Mouse (Mus musculus): ENCODE measurements around the gene Tor4a. TPM values are rescaled to one million over a fixed set of nuclear protein-coding genes. Genes with fewer than 3 reads are reported as not detected.

The Tor4a gene
- total and polyA plus RNA-seq, 3 experiments, result 12.6 to 20.4 (median 15.3) TPM

DNA sequence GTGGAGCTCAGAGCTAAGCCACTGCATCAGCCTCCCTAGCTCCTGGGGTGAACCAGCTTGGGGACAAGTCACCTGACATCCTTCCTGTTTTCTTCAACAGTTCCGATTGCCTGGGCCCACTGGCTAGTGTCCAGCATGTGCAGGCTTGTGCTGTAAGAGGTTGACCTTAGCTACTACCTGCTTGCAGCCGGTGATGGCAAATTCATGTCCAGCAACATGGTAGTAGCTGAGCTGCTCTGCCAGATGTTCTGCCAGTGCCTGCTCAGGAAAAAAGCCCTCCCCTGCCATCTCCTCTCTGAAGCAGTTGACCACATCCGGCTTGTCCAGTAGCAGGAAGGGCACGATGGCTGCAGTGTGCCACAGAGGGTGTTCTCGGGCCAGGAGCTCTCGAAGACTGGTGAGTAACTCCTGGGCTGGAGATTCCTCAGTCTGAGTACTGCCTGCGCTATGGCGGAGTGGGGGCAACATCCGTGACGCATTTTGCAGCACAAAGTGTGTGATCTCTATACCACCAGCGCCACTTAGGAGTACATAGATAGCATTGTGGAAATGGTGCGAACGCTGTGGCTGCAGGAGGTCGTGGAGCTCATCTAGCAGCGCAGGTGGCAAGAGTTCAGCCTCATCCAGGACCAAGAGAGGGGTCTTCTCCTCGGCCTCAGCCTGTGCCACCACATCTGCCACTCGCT, 2.1 kb downstream of the Tor4a start:
- peak; percentile 48 for DNase-seq (ENCODE audit: extremely low read depth)
- in situ Hi-C loops (cut with MboI; ENCODE audit: low pct_ligation_motif_present, low pct_unique_long_range_greater_than_20kb, low sequenced_read_pairs), result no loop called here
- TF ChIP-seq NRF1 (IDR thresholded peaks at IDR 0.05; ENCODE audit: low read depth, low read length) (no peak), JUN (IDR thresholded peaks at IDR 0.05; ENCODE audit: insufficient read depth, low read depth, low read length) (no peak), EP300 (IDR thresholded peaks at IDR 0.05; ENCODE audit: low read length) (peak; percentile 12; the same call in 1 of the 2 replicates), RCOR1 (conservative IDR thresholded peaks at IDR 0.05; ENCODE audit: low read depth, low read length) (peak; percentile 65; the same call in 1 of the 2 replicates), ZMIZ1 (IDR thresholded peaks at IDR 0.05; ENCODE audit: low read depth, low read length) (no peak), MAFK (IDR thresholded peaks at IDR 0.05; ENCODE audit: insufficient replicate concordance, low read length) (no peak), HCFC1 (IDR thresholded peaks at IDR 0.05; ENCODE audit: low read depth, low read length) (no peak), IRF4 (IDR thresholded peaks at IDR 0.05; ENCODE audit: low read depth, low read length) (no peak), TCF12 (IDR thresholded peaks at IDR 0.05; ENCODE audit: low read depth, low read length) (no peak), CHD1 (IDR thresholded peaks at IDR 0.05; ENCODE audit: low read depth, low read length) (0 out of 2 replicates have a peak, but pooled peaks have one; percentile 40), MAX (IDR thresholded peaks at IDR 0.05; ENCODE audit: low read length) (no peak), E2F4 (IDR thresholded peaks at IDR 0.05; ENCODE audit: insufficient replicate concordance, low read depth, low read length) (no peak), SMC3 (IDR thresholded peaks at IDR 0.05; ENCODE audit: low read depth, low read length) (no peak), USF2 (conservative IDR thresholded peaks at IDR 0.05; ENCODE audit: low read depth, low read length) (no peak), JUND (conservative IDR thresholded peaks at IDR 0.05; ENCODE audit: low read depth, low read length) (no peak), NELFE (IDR thresholded peaks at IDR 0.05; ENCODE audit: low read depth, low read length) (peak; percentile 46; the same call in 1 of the 2 replicates), ELF1 (IDR thresholded peaks at IDR 0.05; ENCODE audit: low read depth, low read length) (0 out of 2 replicates have a peak, but pooled peaks have one; percentile 38), ZNF384 (IDR thresholded peaks at IDR 0.05; ENCODE audit: low read depth, low read length) (no peak), ZKSCAN1 (IDR thresholded peaks at IDR 0.05; ENCODE audit: borderline replicate concordance, low read depth, low read length) (no peak), USF1 (IDR thresholded peaks at IDR 0.05; ENCODE audit: low read depth, low read length) (no peak; the same call in 1 of the 2 replicates), CTCF (conservative IDR thresholded peaks at IDR 0.05 in 1 of 2, IDR thresholded peaks at IDR 0.05 in 1 of 2; ENCODE audit: low read depth in 2 of 2, low read length in 2 of 2) (no peak), ZC3H11A (IDR thresholded peaks at IDR 0.05; ENCODE audit: low read depth, low read length) (no peak), POLR2AphosphoS2 (IDR thresholded peaks at IDR 0.05; ENCODE audit: low read depth, low read length) (no peak), PAX5 (IDR thresholded peaks at IDR 0.05; ENCODE audit: low read length) (no peak), MEF2A (IDR thresholded peaks at IDR 0.05; ENCODE audit: borderline replicate concordance, low read depth, low read length) (no peak), BHLHE40 (IDR thresholded peaks at IDR 0.05; ENCODE audit: low read depth, low read length) (peak; percentile 75), MYC (IDR thresholded peaks at IDR 0.05; ENCODE audit: low read depth, low read length) (no peak; the same call in 1 of the 2 replicates), SIN3A (IDR thresholded peaks at IDR 0.05; ENCODE audit: low read length) (peak; percentile 52), RAD21 (IDR thresholded peaks at IDR 0.05; ENCODE audit: low read depth, low read length) (no peak), MAZ (IDR thresholded peaks at IDR 0.05; ENCODE audit: low read depth, low read length) (peak; percentile 22; the same call in 1 of the 2 replicates), POLR2A (IDR thresholded peaks at IDR 0.05; ENCODE audit: low read depth, low read length) (peak; percentile 33; the same call in 1 of the 2 replicates), KAT2A (IDR thresholded peaks at IDR 0.05; ENCODE audit: insufficient replicate concordance, low read length) (no peak), GABPA (IDR thresholded peaks at IDR 0.05; ENCODE audit: insufficient replicate concordance, low read depth, low read length) (no peak), ETS1 (conservative IDR thresholded peaks at IDR 0.05; ENCODE audit: low read depth, low read length) (no peak), UBTF (IDR thresholded peaks at IDR 0.05; ENCODE audit: low read depth, low read length) (no peak), TBP (conservative IDR thresholded peaks at IDR 0.05; ENCODE audit: low read depth, low read length) (no peak), MXI1 (IDR thresholded peaks at IDR 0.05; ENCODE audit: low read depth, low read length) (0 out of 2 replicates have a peak, but pooled peaks have one; percentile 9), CHD2 (IDR thresholded peaks at IDR 0.05; ENCODE audit: low read length) (0 out of 2 replicates have a peak, but pooled peaks have one; percentile 24)
- dilution Hi-C loops (cut with MboI; ENCODE audit: extremely low pct_ligation_motif_present, extremely low pct_unique_long_range_greater_than_20kb, low sequenced_read_pairs), result no loop called here
- H3K27ac ChIP-seq (ENCODE audit: insufficient read depth, low read depth), result peak overlapping the region; percentile 98
- peak overlapping the region; percentile 61 to 98 (median 83) for H3K4me3 ChIP-seq (replicated peaks in 1 of 3; ENCODE audit: low read depth in 2 of 3, low read length in 2 of 3, poor library complexity in 1 of 3)
- peaks cover 6 to 40% of the 10 kb centered on the region in 2 experiments for H3K36me3 ChIP-seq (replicated peaks in 1 of 2; ENCODE audit: control insufficient read depth in 1 of 2, insufficient read depth in 1 of 2, low read length in 1 of 2)
- H3K79me2 ChIP-seq (replicated peaks; ENCODE audit: control insufficient read depth, extremely low read depth, insufficient read depth, poor library complexity, severe bottlenecking), result peaks cover 16% of the 10 kb centered on the region
- no peaks in the 10 kb centered on the region for H3K27me3 ChIP-seq (replicated peaks)
- H3K9ac ChIP-seq (ENCODE audit: insufficient read depth, low read depth), result peak overlapping the region; percentile 84; the same call in 1 of the 2 replicates
- H3K4me2 ChIP-seq (ENCODE audit: insufficient read depth, low read depth, poor library complexity, severe bottlenecking), result peak overlapping the region; percentile 99
- H3K4me1 ChIP-seq (ENCODE audit: control insufficient read depth in 1 of 2, insufficient read depth in 2 of 2), result peaks cover 14 to 36% of the 10 kb centered on the region in 2 experiments
- H3K9me3 ChIP-seq (replicated peaks; ENCODE audit: low read length), result no peaks in the 10 kb centered on the region
